Mouse (Mus musculus) spleen, adult 2 months (tissue): ENCODE data around the gene Dnah6.

Source experiments
- CTCF ChIP-seq: fragments of 200-500 bp; IDR thresholded peaks from 2 replicates; pipeline ENCODE4 v1.5.1; 2011; ENCODE audit warnings: mild to moderate bottlenecking, inconsistent platforms; ENCODE audit not compliant: insufficient read depth, insufficient read length, insufficient replicate concordance; ENCODE audit errors: extremely low read depth
- POLR2A ChIP-seq: fragments of 200-500 bp; IDR thresholded peaks from 2 replicates; pipeline ENCODE4 v1.6.1; 2011; ENCODE audit warnings: low read depth, low read length, inconsistent platforms

DNA sequence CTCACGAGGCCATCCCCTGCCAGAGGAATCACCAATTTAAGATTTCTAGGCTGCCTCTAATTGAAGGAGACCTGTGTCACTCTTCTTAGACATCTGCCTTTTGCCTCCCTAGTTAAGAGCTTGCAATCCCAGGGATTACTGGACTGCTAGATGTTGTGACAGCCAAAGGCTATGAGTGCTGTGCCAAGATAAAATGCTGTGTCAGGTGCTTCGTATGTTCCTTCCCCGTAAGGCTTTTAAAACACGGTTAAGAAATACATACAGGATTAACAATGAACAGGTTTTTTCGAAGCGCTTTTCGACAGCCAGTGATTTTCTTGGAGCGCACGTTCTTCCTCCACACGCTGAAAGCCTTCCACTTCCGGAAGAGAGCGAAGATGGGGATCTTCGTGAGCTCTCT, 26.2 kb downstream of the Dnah6 start:
- TF ChIP-seq CTCF (no peak), POLR2A (no peak)
